Comparison of ENCODE assay signal across 11 mouse cellular contexts in genomic region chr8:88774593-88775297, GRCm38 (mm10).
DNase-seq lines count a peak whose midpoint lies in the region; ATAC-seq lines count a peak whose summit lies in the region.
"Had no signal": no experiment of that assay in that cellular context is flagged by ENCODE, and none has a peak within 500 bp of the region (broad histone marks: within the 10 kb centered on the region; RNA-seq: fewer than 3 reads in every experiment).

No protein-coding gene starts in this region.

- peaks cover 4% of the 10 kb centered on the region; the same call in 1 of the 2 replicates for H3K27me3 ChIP-seq in embryonic facial prominence, embryonic 13.5 days
- H3K27me3 ChIP-seq in embryonic facial prominence, embryonic 10.5 days (replicated peaks; ENCODE audit: low read depth, poor library complexity, severe bottlenecking): no peaks in the 10 kb centered on the region; the same call in 1 of the 2 replicates
- no peaks in the 10 kb centered on the region; the same call in 1 of the 2 replicates for H3K27me3 ChIP-seq in hindbrain, embryonic 16.5 days (replicated peaks; ENCODE audit: control insufficient read depth, insufficient read depth, low read length)
- H3K27me3 ChIP-seq in stomach, embryonic 16.5 days (ENCODE audit: control insufficient read depth, insufficient read depth, low read length): no peaks in the 10 kb centered on the region
- H3K27me3 ChIP-seq in heart, embryonic 10.5 days (ENCODE audit: insufficient read depth, poor library complexity, severe bottlenecking): peaks cover 9% of the 10 kb centered on the region
- H3K27me3 ChIP-seq: liver, embryonic 12.5 days had no signal

- H3K4me2 ChIP-seq in embryonic facial prominence, embryonic 13.5 days: peak overlapping the region; percentile 41
- H3K4me2 ChIP-seq in hindbrain, embryonic 16.5 days (ENCODE audit: low read length): peak overlapping the region; percentile 40
- H3K4me2 ChIP-seq in stomach, embryonic 16.5 days (ENCODE audit: low read depth, low read length): peak overlapping the region; percentile 18; the same call in 1 of the 2 replicates
- H3K4me2 ChIP-seq: liver, embryonic 12.5 days had no signal

- ATAC-seq in embryonic facial prominence, embryonic 13.5 days (ENCODE audit: insufficient number of reproducible peaks, insufficient read depth, low FRiP score, low TSS enrichment, low read depth): no peak
- no peak for ATAC-seq in hindbrain, embryonic 16.5 days
- no peak for ATAC-seq in stomach, embryonic 16.5 days (ENCODE audit: insufficient read depth, low FRiP score)
- ATAC-seq: liver, embryonic 12.5 days had no signal

- H3K4me3 ChIP-seq in embryonic facial prominence, embryonic 13.5 days: no peak overlapping the region
- H3K4me3 ChIP-seq in embryonic facial prominence, embryonic 10.5 days: no peak overlapping the region
- H3K4me3 ChIP-seq in hindbrain, embryonic 16.5 days (ENCODE audit: low read length): no peak overlapping the region
- H3K4me3 ChIP-seq in stomach, embryonic 16.5 days (replicated peaks; ENCODE audit: low read length): no peak overlapping the region
- no peak overlapping the region for H3K4me3 ChIP-seq in heart, embryonic 10.5 days
- H3K4me3 ChIP-seq: liver, embryonic 12.5 days had no signal

- H3K9ac ChIP-seq in embryonic facial prominence, embryonic 13.5 days: no peak overlapping the region
- no peak overlapping the region for H3K9ac ChIP-seq in hindbrain, embryonic 16.5 days (ENCODE audit: low read depth, low read length)
- H3K9ac ChIP-seq in stomach, embryonic 16.5 days (ENCODE audit: low read length): no peak overlapping the region
- H3K9ac ChIP-seq: liver, embryonic 12.5 days had no signal

- peaks cover 4% of the 10 kb centered on the region; the same call in 1 of the 2 replicates for H3K9me3 ChIP-seq in embryonic facial prominence, embryonic 13.5 days
- H3K9me3 ChIP-seq in embryonic facial prominence, embryonic 10.5 days: 0 out of 2 replicates have a peak, but pooled peaks cover 5% of the 10 kb centered on the region
- H3K9me3 ChIP-seq in hindbrain, embryonic 16.5 days (ENCODE audit: control insufficient read depth, low read length): peaks cover 6% of the 10 kb centered on the region
- 0 out of 2 replicates have a peak, but pooled peaks cover 7% of the 10 kb centered on the region for H3K9me3 ChIP-seq in stomach, embryonic 16.5 days (replicated peaks; ENCODE audit: control insufficient read depth, low read length)
- peaks cover 4% of the 10 kb centered on the region; the same call in 1 of the 2 replicates for H3K9me3 ChIP-seq in heart, embryonic 10.5 days

- 30% methylated on average over 19 of the region's 19 CpGs for WGBS in embryonic facial prominence, embryonic 13.5 days
- 59% methylated on average over 19 of the region's 19 CpGs for WGBS in embryonic facial prominence, embryonic 10.5 days
- WGBS in hindbrain, embryonic 16.5 days: 25% methylated on average over 19 of the region's 19 CpGs
- 34% methylated on average over 19 of the region's 19 CpGs for WGBS in stomach, embryonic 16.5 days
- 60% methylated on average over 19 of the region's 19 CpGs for WGBS in heart, embryonic 10.5 days

- DNase-seq in embryonic facial prominence, embryonic 10.5 days (ENCODE audit: low spot score): no peak
- peak; percentile 12 to 29 for DNase-seq in layer of hippocampus, postnatal 14 days (ENCODE audit: low spot score in 2 of 2)
- DNase-seq in layer of hippocampus, adult 8-10 months (ENCODE audit: low spot score in 2 of 2): no peak
- DNase-seq in heart, adult 18-20 months: no peak
- no peak for DNase-seq in heart, embryonic 10.5 days (ENCODE audit: low spot score)

- H3K27ac ChIP-seq in embryonic facial prominence, embryonic 13.5 days: peak overlapping the region; percentile 36; the same call in 1 of the 2 replicates
- no peak overlapping the region for H3K27ac ChIP-seq in embryonic facial prominence, embryonic 10.5 days (replicated peaks)
- no peak overlapping the region for H3K27ac ChIP-seq in hindbrain, embryonic 16.5 days (ENCODE audit: low read depth, low read length)
- no peak overlapping the region for H3K27ac ChIP-seq in stomach, embryonic 16.5 days (ENCODE audit: low read length)
- no peak overlapping the region for H3K27ac ChIP-seq in heart, embryonic 10.5 days
- H3K27ac ChIP-seq: liver, embryonic 12.5 days; macrophage had no signal

- no peaks in the 10 kb centered on the region for H3K36me3 ChIP-seq in embryonic facial prominence, embryonic 13.5 days
- H3K36me3 ChIP-seq in embryonic facial prominence, embryonic 10.5 days (replicated peaks): no peaks in the 10 kb centered on the region
- H3K36me3 ChIP-seq in hindbrain, embryonic 16.5 days (ENCODE audit: control insufficient read depth, insufficient read depth, low read length): no peaks in the 10 kb centered on the region
- no peaks in the 10 kb centered on the region for H3K36me3 ChIP-seq in stomach, embryonic 16.5 days (ENCODE audit: control insufficient read depth, insufficient read depth, low read length)
- H3K36me3 ChIP-seq in heart, embryonic 10.5 days: no peaks in the 10 kb centered on the region
- H3K36me3 ChIP-seq: G1E; liver, embryonic 12.5 days had no signal

- H3K4me1 ChIP-seq in embryonic facial prominence, embryonic 13.5 days: peaks cover 21% of the 10 kb centered on the region
- peaks cover 9% of the 10 kb centered on the region; the same call in 1 of the 2 replicates for H3K4me1 ChIP-seq in embryonic facial prominence, embryonic 10.5 days
- peaks cover 14% of the 10 kb centered on the region for H3K4me1 ChIP-seq in hindbrain, embryonic 16.5 days (ENCODE audit: control insufficient read depth, insufficient read depth, low read depth, low read length)
- H3K4me1 ChIP-seq in stomach, embryonic 16.5 days (ENCODE audit: control insufficient read depth, insufficient read depth, low read length): peaks cover 17% of the 10 kb centered on the region
- H3K4me1 ChIP-seq in heart, embryonic 10.5 days: peaks cover 21% of the 10 kb centered on the region
- H3K4me1 ChIP-seq: liver, embryonic 12.5 days had no signal

Comparison
In these comparisons a context has a peak if more than half of its experiments do, and no peak if none do; other contexts are left out.
1. DNase-seq: peak in layer of hippocampus, postnatal 14 days (2 of 2); none in embryonic facial prominence, embryonic 10.5 days (single experiment), layer of hippocampus, adult 8-10 months (0 of 2), heart, adult 18-20 months (0 of 2) and heart, embryonic 10.5 days (single experiment).
2. Peak in every context shown above with its lines, with median percentiles within 50 percentile points of each other: H3K4me2 ChIP-seq.